Mouse (Mus musculus) hindbrain, embryonic 11.5 days (tissue): ENCODE data around the gene Epb41l2. TPM values are rescaled to one million over a fixed set of nuclear protein-coding genes. Genes with fewer than 3 reads are reported as not detected.

Experiments used
- ATAC-seq: fragments of 200-750 bp; cut with Nextera tagmentation; 2 replicates; pipeline ENCODE4 v1.8.0; 2017; ENCODE audit warnings: mild to moderate bottlenecking, moderate TSS enrichment, moderate library complexity; ENCODE audit not compliant: low FRiP score
- DNase-seq: peaks from one replicate; pipeline ENCODE4 v3.0.0-alpha.2; 2015; ENCODE audit warnings: low spot score
- H3K27ac ChIP-seq: fragments of 300-500 bp; sonication (generic); 2 replicates; pipeline ENCODE4 v1.5.1; 2014; ENCODE audit warnings: mild to moderate bottlenecking, low read depth, low read length
- H3K27me3 ChIP-seq: fragments of 300-500 bp; sonication (generic); 2 replicates; pipeline ENCODE4 v1.6.1; 2014; ENCODE audit warnings: mild to moderate bottlenecking, low read length, moderate library complexity, mixed read lengths; ENCODE audit not compliant: control insufficient read depth, insufficient read depth
- H3K36me3 ChIP-seq: fragments of 300-500 bp; sonication (generic); 2 replicates; pipeline ENCODE4 v1.6.1; 2014; ENCODE audit warnings: mild to moderate bottlenecking, low read length, moderate library complexity, mixed read lengths; ENCODE audit not compliant: control insufficient read depth, insufficient read depth
- H3K4me1 ChIP-seq: fragments of 300-500 bp; sonication (generic); replicated peaks from 2 replicates; pipeline ENCODE4 v1.6.1; 2014; ENCODE audit warnings: low read length, mixed read lengths; ENCODE audit not compliant: control insufficient read depth, insufficient read depth
- H3K4me2 ChIP-seq: fragments of 300-500 bp; sonication (generic); replicated peaks from 2 replicates; pipeline ENCODE4 v1.6.1; 2014; ENCODE audit warnings: mild to moderate bottlenecking, low read depth, low read length
- H3K4me3 ChIP-seq: fragments of 300-500 bp; sonication (generic); 2 replicates; pipeline ENCODE4 v1.5.1; 2014; ENCODE audit warnings: low read depth, low read length
- H3K9ac ChIP-seq: fragments of 300-500 bp; sonication (generic); 2 replicates; pipeline ENCODE4 v1.6.1; 2014; ENCODE audit warnings: low read depth, low read length
- H3K9me3 ChIP-seq: fragments of 300-500 bp; sonication (generic); 2 replicates; pipeline ENCODE4 v1.6.1; 2016; ENCODE audit warnings: low read length; ENCODE audit not compliant: control insufficient read depth
- WGBS: fragments of 180-500 bp; shearing (Covaris S2); extraction: QIAGEN DNeasy Blood & Tissue Kit; methylation state at CpG from one replicate; pipeline ENCODE4 v1.1.7; 2014; 5-methylcytosine and 5-hydroxymethylcytosine counted together
- polyA plus RNA-seq: library from polyadenylated mRNA; unstranded; fragments of >200 nt; fragmentation: Nextera tagmentation; extraction: Ambion mirVana; gene quantifications from 2 replicates; pipeline ENCODE4 v1.2.1, GENCODE M21; 2014

The Epb41l2 gene
- polyA plus RNA-seq, 1 experiment from 2014 or later = 47.1 TPM

DNA sequence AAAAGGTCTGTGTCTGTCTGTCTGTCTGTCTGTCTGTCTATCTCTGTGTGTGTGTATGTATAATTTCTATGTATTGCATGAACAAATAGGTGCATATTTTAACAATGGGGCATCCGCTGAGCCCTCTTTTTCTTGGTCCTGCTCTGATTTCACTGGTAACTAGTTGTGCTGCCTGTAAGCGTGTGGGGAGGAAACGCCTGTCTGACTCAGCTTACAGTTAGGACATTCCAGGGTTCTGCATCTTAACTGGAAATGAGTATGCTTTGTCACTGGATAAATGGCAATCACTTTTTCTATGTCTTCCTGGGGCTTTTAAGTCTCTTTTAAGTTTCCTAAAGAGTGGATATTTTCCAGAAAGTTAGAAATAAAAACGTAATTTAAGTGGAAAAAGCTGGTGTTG, 98.4 kb downstream of the Epb41l2 start:
- no peaks in the 10 kb centered on the region for H3K9me3 ChIP-seq
- ATAC-seq = no peak
- H3K4me1 ChIP-seq = no peaks in the 10 kb centered on the region
- H3K4me3 ChIP-seq = no peak overlapping the region
- no peaks in the 10 kb centered on the region for H3K27me3 ChIP-seq
- no peak overlapping the region for H3K9ac ChIP-seq
- H3K36me3 ChIP-seq = no peaks in the 10 kb centered on the region
- 89% methylated on average over 4 of the region's 4 CpGs for WGBS
- DNase-seq = no peak
- H3K4me2 ChIP-seq = no peak overlapping the region
- H3K27ac ChIP-seq = no peak overlapping the region

DNA sequence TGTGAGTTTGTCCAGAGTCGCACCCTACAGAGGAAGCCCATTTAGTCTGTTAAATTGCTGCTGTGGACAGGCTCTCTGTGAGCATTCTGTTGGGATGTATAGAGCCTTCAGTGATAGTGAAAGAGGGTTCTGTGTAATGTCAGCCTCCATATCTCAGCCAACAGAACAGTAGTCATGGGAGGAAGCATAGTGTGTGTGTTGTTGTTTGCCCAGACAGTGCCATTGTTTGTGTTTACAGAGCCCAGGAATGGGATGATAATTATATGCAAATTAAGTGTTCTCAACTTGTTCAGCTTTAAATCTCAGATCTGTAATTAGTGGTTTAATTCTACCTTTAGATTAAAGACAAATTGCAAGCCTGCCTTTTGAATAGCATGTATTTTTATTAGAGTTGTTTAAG, 102.2 kb downstream of the Epb41l2 start:
- Histone ChIP-seq H3K4me3 (no peak overlapping the region), H3K9ac (no peak overlapping the region), H3K9me3 (no peaks in the 10 kb centered on the region), H3K27me3 (no peaks in the 10 kb centered on the region), H3K36me3 (no peaks in the 10 kb centered on the region), H3K4me1 (no peaks in the 10 kb centered on the region), H3K27ac (no peak overlapping the region), H3K4me2 (no peak overlapping the region)
- 77% methylated on average over 1 of the region's 1 CpGs for WGBS
- ATAC-seq (no peak), DNase-seq (no peak)

DNA sequence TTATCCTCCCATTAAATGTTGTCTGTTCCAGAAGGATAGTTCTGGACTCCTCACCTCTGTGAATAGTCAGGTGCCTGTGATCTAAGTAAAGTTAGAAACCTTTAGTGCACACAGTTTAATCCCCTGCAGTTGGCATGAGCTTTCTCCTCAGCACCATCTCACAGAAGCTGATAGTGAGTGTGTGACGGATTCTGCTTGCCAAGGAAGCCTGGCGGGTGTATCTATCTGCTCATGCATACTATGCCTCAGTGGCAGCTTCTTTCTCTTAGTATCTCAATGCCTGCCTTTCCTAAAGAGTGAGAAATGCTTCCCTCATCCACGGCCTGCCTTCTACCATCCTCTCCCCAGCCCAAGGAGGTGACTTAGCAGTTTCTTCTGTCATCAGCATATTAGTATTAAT, 103.1 kb downstream of the Epb41l2 start:
- no peak overlapping the region for H3K9ac ChIP-seq
- no peak for ATAC-seq
- no peak overlapping the region for H3K4me3 ChIP-seq
- no peaks in the 10 kb centered on the region for H3K36me3 ChIP-seq
- H3K27ac ChIP-seq = no peak overlapping the region
- H3K9me3 ChIP-seq = no peaks in the 10 kb centered on the region
- no peaks in the 10 kb centered on the region for H3K27me3 ChIP-seq
- no peaks in the 10 kb centered on the region for H3K4me1 ChIP-seq
- 91% methylated on average over 3 of the region's 3 CpGs for WGBS
- H3K4me2 ChIP-seq = no peak overlapping the region
- DNase-seq = no peak

DNA sequence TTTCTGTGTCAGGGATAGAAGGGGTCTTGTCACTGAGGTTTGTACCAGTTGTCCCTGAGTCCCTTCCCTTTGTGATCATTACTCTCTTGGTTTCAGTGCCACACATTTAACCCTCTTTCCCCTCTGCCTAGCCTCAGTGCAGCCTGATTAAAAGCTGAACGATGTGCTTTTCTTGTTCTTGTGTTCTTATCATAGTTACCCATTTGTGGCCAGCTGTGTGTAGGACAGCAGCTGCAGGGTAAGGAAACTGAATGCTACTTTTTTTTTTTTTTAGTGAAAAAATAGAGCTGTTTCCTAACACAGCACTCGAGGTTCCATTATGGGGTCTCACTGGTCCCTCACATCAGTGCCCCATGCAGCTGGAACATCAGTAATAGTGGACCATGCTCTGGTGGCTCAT, 106.9 kb downstream of the Epb41l2 start:
- Histone ChIP-seq H3K9me3 (no peaks in the 10 kb centered on the region), H3K36me3 (no peaks in the 10 kb centered on the region), H3K4me3 (no peak overlapping the region), H3K4me2 (no peak overlapping the region), H3K9ac (no peak overlapping the region), H3K27me3 (no peaks in the 10 kb centered on the region), H3K4me1 (no peaks in the 10 kb centered on the region), H3K27ac (no peak overlapping the region)
- DNase-seq (no peak), ATAC-seq (no peak)
- WGBS = 76% methylated on average over 2 of the region's 2 CpGs

DNA sequence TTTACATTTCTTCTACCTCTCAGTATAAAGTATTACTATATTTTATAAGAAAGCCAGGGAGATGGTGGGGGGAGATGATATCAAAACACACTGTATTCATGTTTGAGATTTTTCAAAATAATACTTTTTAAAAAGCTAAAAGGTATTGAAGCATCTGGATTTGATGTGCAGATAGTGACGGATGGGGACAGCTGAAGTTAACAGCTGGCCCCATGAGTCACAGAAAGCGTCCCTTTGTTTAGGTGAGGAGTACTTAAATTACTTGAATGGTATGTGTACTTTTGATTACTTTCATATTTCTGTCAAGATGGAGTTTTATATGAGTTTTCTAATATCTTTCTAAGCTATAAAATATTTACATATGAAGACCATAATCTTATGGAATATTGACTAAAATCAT, 112.3 kb downstream of the Epb41l2 start:
- Histone ChIP-seq H3K4me2 (no peak overlapping the region), H3K4me1 (no peaks in the 10 kb centered on the region; the same call in 1 of the 2 replicates), H3K36me3 (no peaks in the 10 kb centered on the region), H3K27me3 (no peaks in the 10 kb centered on the region), H3K9ac (no peak overlapping the region), H3K9me3 (no peaks in the 10 kb centered on the region), H3K27ac (no peak overlapping the region), H3K4me3 (no peak overlapping the region)
- 79% methylated on average over 2 of the region's 2 CpGs for WGBS
- DNase-seq (no peak), ATAC-seq (no peak)

DNA sequence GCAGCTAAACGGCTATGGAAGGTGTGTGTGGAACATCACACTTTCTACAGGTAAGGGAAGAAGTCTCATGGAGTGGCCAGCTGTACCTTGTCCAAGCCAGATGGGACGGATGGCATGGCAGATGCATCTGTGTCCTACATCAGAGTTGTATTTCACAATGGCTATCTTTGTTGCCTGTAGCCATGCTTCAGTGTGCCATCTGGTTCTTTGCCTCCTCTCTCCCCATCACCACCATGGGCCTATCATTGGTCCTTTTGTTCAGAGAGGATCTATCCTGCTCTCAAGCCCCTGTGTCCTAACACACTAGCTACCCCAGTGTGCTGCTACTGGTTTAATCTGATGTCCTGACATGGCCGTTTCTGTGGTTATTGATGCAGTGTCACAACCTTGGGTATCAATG, 120.1 kb downstream of the Epb41l2 start:
- no peaks in the 10 kb centered on the region for H3K9me3 ChIP-seq
- H3K4me3 ChIP-seq = no peak overlapping the region
- H3K4me1 ChIP-seq = no peaks in the 10 kb centered on the region; the same call in 1 of the 2 replicates
- DNase-seq = no peak
- no peaks in the 10 kb centered on the region for H3K27me3 ChIP-seq
- no peak overlapping the region for H3K4me2 ChIP-seq
- 90% methylated on average over 3 of the region's 3 CpGs for WGBS
- no peak for ATAC-seq
- no peak overlapping the region for H3K27ac ChIP-seq
- H3K9ac ChIP-seq = no peak overlapping the region
- no peaks in the 10 kb centered on the region for H3K36me3 ChIP-seq

DNA sequence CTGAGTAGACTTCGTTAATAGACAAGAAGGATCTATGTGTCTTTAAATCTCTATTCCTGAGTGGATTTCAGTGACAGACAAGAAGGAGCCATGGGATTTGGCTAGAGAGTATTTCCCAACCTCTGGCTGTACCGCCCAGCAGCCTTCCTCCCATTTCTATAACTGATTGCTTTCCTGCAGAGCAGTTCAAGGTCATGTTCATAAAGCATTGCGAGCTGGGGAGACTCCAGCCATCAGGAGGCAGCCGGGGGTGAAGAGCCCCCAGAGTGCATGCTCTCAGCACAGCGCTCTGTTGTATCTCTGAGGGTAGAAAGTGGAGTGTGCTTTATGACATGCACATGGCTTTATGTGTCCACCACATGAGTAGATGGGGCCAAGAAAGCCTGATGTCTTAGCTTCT, 123.2 kb downstream of the Epb41l2 start:
- Histone ChIP-seq H3K27me3 (no peaks in the 10 kb centered on the region), H3K36me3 (no peaks in the 10 kb centered on the region), H3K4me2 (no peak overlapping the region), H3K4me1 (no peaks in the 10 kb centered on the region), H3K4me3 (no peak overlapping the region), H3K9ac (no peak overlapping the region), H3K27ac (no peak overlapping the region), H3K9me3 (no peaks in the 10 kb centered on the region)
- ATAC-seq (no peak), DNase-seq (no peak)
- WGBS = 73% methylated on average over 5 of the region's 5 CpGs

DNA sequence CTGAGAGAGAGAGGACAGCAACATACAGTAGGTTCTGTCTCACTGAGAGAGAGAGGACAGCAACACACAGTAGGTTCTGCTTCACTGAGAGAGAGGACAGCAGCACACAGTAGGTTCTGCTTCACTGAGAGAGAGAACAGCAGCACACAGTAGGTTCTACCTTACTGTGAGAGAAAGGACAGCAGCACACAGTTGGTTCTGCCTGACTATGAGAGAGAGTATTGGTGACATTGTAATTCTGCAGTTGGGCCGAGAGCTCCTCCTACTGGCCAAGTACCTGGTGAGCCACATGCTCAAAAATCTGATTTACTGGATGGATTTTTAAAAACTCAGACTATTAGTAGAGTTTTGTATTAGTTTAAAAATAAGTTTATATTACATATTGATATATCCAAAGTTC, 128.9 kb downstream of the Epb41l2 start:
- Histone ChIP-seq H3K9me3 (no peaks in the 10 kb centered on the region), H3K27ac (no peak overlapping the region), H3K36me3 (no peaks in the 10 kb centered on the region), H3K27me3 (no peaks in the 10 kb centered on the region), H3K4me3 (no peak overlapping the region), H3K4me2 (no peak overlapping the region), H3K9ac (no peak overlapping the region), H3K4me1 (no peaks in the 10 kb centered on the region)
- WGBS = 12% methylated on average over 1 of the region's 1 CpGs
- DNase-seq (peak; percentile 67), ATAC-seq (peak; percentile 67; the same call in 1 of the 2 replicates)

DNA sequence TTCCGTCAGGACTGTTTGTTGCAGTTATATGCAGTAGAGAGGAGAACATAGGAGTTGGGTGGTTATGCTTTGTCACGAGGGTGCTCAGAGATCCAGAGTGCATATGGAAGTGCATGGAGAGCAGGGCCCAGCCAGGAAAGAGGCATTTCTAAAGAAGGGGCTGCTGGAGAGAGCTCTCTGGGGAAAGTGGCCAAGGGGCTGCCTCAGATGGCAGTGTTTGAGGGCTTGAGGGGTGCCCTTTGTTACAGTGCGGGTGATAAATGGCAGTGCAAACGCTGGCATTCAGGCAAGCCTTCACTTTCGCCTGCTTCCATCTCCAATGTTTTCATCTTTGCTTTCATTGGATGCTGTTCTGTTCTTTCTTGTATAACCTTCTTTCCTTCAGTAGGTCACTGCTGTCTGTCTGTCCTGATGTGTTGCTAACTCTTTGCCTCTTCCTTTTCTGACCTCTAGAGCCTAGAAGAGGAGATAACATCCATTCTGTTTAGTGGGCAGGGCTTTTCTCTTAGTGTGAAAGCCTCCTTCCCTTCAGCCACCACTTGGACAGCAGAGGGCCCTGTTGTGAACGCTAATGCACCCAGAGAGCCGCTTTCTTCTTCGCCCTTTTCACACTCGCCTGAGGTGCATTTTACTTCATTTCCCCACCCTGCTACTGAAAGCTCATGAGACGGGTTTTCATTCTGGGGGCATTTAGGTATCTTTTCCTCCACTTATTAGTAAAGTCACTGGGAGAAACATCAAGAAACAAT, 139.9 kb downstream of the Epb41l2 start:
- Histone ChIP-seq H3K27me3 (no peaks in the 10 kb centered on the region), H3K4me1 (no peaks in the 10 kb centered on the region), H3K9me3 (no peaks in the 10 kb centered on the region), H3K4me2 (no peak overlapping the region), H3K27ac (no peak overlapping the region), H3K4me3 (no peak overlapping the region), H3K9ac (no peak overlapping the region), H3K36me3 (no peaks in the 10 kb centered on the region)
- 51% methylated on average over 10 of the region's 10 CpGs for WGBS
- DNase-seq = peak; percentile 7
- ATAC-seq = no peak
